Mouse (Mus musculus): Measurements from ENCODE around the gene Depdc1a. TPM values are rescaled to one million over a fixed set of nuclear protein-coding genes. Genes with fewer than 3 reads are reported as not detected.

The Depdc1a gene
- polyA plus RNA-seq (2015; fragmentation: Nextera tagmentation; extraction: Ambion mirVana), result 8.6 and 8.8 TPM in 2 replicates

DNA sequence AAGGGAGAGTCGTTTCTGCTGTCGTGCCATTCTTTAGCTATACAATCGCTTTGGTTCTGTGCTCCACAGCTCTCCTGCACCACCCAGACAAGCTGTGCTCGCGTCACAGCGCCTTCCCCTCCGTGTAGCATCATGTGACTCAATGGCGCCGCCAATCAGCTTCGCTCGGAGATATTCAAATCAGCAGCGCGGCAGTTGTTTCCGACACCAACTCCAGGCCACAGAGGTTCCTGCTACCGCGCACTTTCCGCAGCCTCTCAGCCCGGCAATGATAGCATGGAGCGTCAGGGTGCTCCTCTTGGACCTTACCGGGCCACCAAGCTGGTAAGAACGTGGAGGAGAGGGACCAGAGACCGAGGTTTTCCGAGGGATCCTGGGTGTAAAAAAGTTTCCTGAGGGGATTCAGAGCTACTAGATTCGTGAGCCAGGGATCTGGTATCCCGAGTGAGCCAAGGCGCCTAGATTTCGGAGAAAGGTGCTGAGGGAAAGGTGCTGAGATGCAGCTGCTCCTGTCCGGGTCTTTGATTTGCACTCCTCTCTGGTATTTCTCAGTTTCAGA lies at the start of gene Depdc1a:
Depdc1a (plus strand) TSS at position 191 of the 559 bp plus-strand sequence.

Other genes starting within 250 kb of the Depdc1a start
- not detected in 2 replicates for gene Rpe65, start 103.7 kb downstream of the Depdc1a start, polyA plus RNA-seq (2015; fragmentation: Nextera tagmentation; extraction: Ambion mirVana)